Mouse (Mus musculus) neural tube, embryonic 11.5 days (tissue): ENCODE measurements at regions not wholly inside any gene's neighbourhood (a gene's known extent, or its start where the extent isn't known, plus 50 kb on each side); places are given as distances from the start of the nearest gene placed in this dataset.

Experiments used
- ATAC-seq: fragments of 200-750 bp; cut with Nextera tagmentation; 2 replicates; pipeline ENCODE4 v1.8.0; 2017; ENCODE audit warnings: moderate number of reproducible peaks, mild to moderate bottlenecking, moderate TSS enrichment, moderate library complexity; ENCODE audit not compliant: insufficient read depth, low FRiP score, low TSS enrichment
- DNase-seq: peaks from one replicate; pipeline ENCODE4 v3.0.0-alpha.2; 2015; ENCODE audit warnings: low spot score
- H3K27ac ChIP-seq: fragments of 300-500 bp; sonication (generic); 2 replicates; pipeline ENCODE4 v1.5.1; 2014; ENCODE audit warnings: low read depth, mild to moderate bottlenecking, low read length
- H3K27me3 ChIP-seq: fragments of 300-500 bp; sonication (generic); 2 replicates; pipeline ENCODE4 v1.6.1; 2014; ENCODE audit warnings: mild to moderate bottlenecking, low read length, mixed read lengths; ENCODE audit not compliant: control insufficient read depth, insufficient read depth
- H3K36me3 ChIP-seq: fragments of 300-500 bp; sonication (generic); 2 replicates; pipeline ENCODE4 v1.6.1; 2014; ENCODE audit warnings: mild to moderate bottlenecking, low read length, moderate library complexity, mixed read lengths; ENCODE audit not compliant: control insufficient read depth, insufficient read depth
- H3K4me1 ChIP-seq: fragments of 300-500 bp; sonication (generic); 2 replicates; pipeline ENCODE4 v1.6.1; 2014; ENCODE audit warnings: low read length, mixed read lengths; ENCODE audit not compliant: control insufficient read depth, insufficient read depth
- H3K4me2 ChIP-seq: fragments of 300-500 bp; sonication (generic); 2 replicates; pipeline ENCODE4 v1.6.1; 2014; ENCODE audit warnings: low read depth, mild to moderate bottlenecking, moderate library complexity
- H3K4me3 ChIP-seq: fragments of 300-500 bp; sonication (generic); 2 replicates; pipeline ENCODE4 v1.5.1; 2014; ENCODE audit warnings: low read depth, low read length
- H3K9ac ChIP-seq: fragments of 300-500 bp; sonication (generic); 2 replicates; pipeline ENCODE4 v1.6.1; 2014; ENCODE audit warnings: mild to moderate bottlenecking, low read length
- H3K9me3 ChIP-seq: fragments of 300-500 bp; sonication (generic); 2 replicates; pipeline ENCODE4 v1.6.1; 2016; ENCODE audit warnings: low read length; ENCODE audit not compliant: control insufficient read depth
- WGBS: fragments of 180-500 bp; shearing (Covaris S2); extraction: QIAGEN DNeasy Blood & Tissue Kit; methylation state at CpG from one replicate; pipeline ENCODE4 v1.1.7; 2014; 5-methylcytosine and 5-hydroxymethylcytosine counted together

- H3K4me2 ChIP-seq, result no peak overlapping the region
Observed at GRCm38 (mm10) chr6:37711766-37712165, 158.8 kb upstream of the Trim24 start.

GRCm38 (mm10) chr6:37713411-37713810 is 157.2 kb upstream of the Trim24 start:
- H3K36me3 ChIP-seq, result no peaks in the 10 kb centered on the region
- H3K27ac ChIP-seq, result no peak overlapping the region
- no peaks in the 10 kb centered on the region for H3K4me1 ChIP-seq
- no peaks in the 10 kb centered on the region for H3K9me3 ChIP-seq
- H3K4me3 ChIP-seq, result no peak overlapping the region
- ATAC-seq, result no peak
- no peak overlapping the region for H3K9ac ChIP-seq
- DNase-seq, result no peak
- no peaks in the 10 kb centered on the region for H3K27me3 ChIP-seq
- 90% methylated on average over 4 of the region's 4 CpGs for WGBS
- H3K4me2 ChIP-seq, result no peak overlapping the region

More at GRCm38 (mm10) chr6:37711766-37712165, 158.8 kb upstream of the Trim24 start:
- H3K4me3 ChIP-seq, result no peak overlapping the region
- no peaks in the 10 kb centered on the region for H3K36me3 ChIP-seq
- 77% methylated on average over 1 of the region's 1 CpGs for WGBS
- no peak for DNase-seq
- no peaks in the 10 kb centered on the region for H3K4me1 ChIP-seq
- H3K9me3 ChIP-seq, result no peaks in the 10 kb centered on the region
- H3K27ac ChIP-seq, result no peak overlapping the region
- H3K27me3 ChIP-seq, result no peaks in the 10 kb centered on the region
- no peak overlapping the region for H3K9ac ChIP-seq
- ATAC-seq, result no peak

GRCm38 (mm10) chr6:37714223-37714928 is 156.2 kb upstream of the Trim24 start:
- WGBS, result 26% methylated on average over 5 of the region's 6 CpGs
- no peak overlapping the region for H3K27ac ChIP-seq
- H3K36me3 ChIP-seq, result no peaks in the 10 kb centered on the region
- H3K9me3 ChIP-seq, result no peaks in the 10 kb centered on the region
- ATAC-seq (no peak), DNase-seq (no peak)
- H3K9ac ChIP-seq, result no peak overlapping the region
- H3K4me3 ChIP-seq, result no peak overlapping the region
- no peaks in the 10 kb centered on the region for H3K4me1 ChIP-seq
- no peak overlapping the region for H3K4me2 ChIP-seq
- H3K27me3 ChIP-seq, result no peaks in the 10 kb centered on the region

- Histone ChIP-seq H3K36me3 (no peaks in the 10 kb centered on the region), H3K4me1 (no peaks in the 10 kb centered on the region), H3K9ac (no peak overlapping the region), H3K4me3 (no peak overlapping the region), H3K27ac (no peak overlapping the region), H3K9me3 (no peaks in the 10 kb centered on the region), H3K4me2 (no peak overlapping the region), H3K27me3 (no peaks in the 10 kb centered on the region)
- 76% methylated on average over 1 of the region's 1 CpGs for WGBS
- no peak for ATAC-seq
- no peak for DNase-seq
Observed at GRCm38 (mm10) chr6:37721736-37722135, 148.9 kb upstream of the Trim24 start.

GRCm38 (mm10) chr6:37723337-37723736 is 147.3 kb upstream of the Trim24 start:
- H3K4me2 ChIP-seq, result no peak overlapping the region
- no peaks in the 10 kb centered on the region for H3K36me3 ChIP-seq
- no peak for DNase-seq
- no peaks in the 10 kb centered on the region for H3K9me3 ChIP-seq
- H3K4me3 ChIP-seq, result no peak overlapping the region
- WGBS, result 83% methylated on average over 4 of the region's 4 CpGs
- no peaks in the 10 kb centered on the region for H3K27me3 ChIP-seq
- no peak overlapping the region for H3K9ac ChIP-seq
- no peak for ATAC-seq
- H3K4me1 ChIP-seq, result no peaks in the 10 kb centered on the region
- H3K27ac ChIP-seq, result no peak overlapping the region

- H3K4me1 ChIP-seq, result no peaks in the 10 kb centered on the region
- no peaks in the 10 kb centered on the region for H3K27me3 ChIP-seq
- no peak overlapping the region for H3K9ac ChIP-seq
- no peaks in the 10 kb centered on the region for H3K36me3 ChIP-seq
- no peak overlapping the region for H3K4me2 ChIP-seq
- no peak for ATAC-seq
- no peaks in the 10 kb centered on the region for H3K9me3 ChIP-seq
- 80% methylated on average over 5 of the region's 5 CpGs for WGBS
- H3K4me3 ChIP-seq, result no peak overlapping the region
- H3K27ac ChIP-seq, result no peak overlapping the region
- no peak for DNase-seq
Observed at GRCm38 (mm10) chr6:37724240-37724639, 146.4 kb upstream of the Trim24 start.

GRCm38 (mm10) chr6:37728621-37729020 is 142.0 kb upstream of the Trim24 start:
- Histone ChIP-seq H3K4me1 (no peaks in the 10 kb centered on the region; the same call in 1 of the 2 replicates), H3K9ac (no peak overlapping the region), H3K9me3 (no peaks in the 10 kb centered on the region), H3K4me2 (no peak overlapping the region), H3K36me3 (no peaks in the 10 kb centered on the region), H3K27ac (no peak overlapping the region), H3K4me3 (no peak overlapping the region), H3K27me3 (no peaks in the 10 kb centered on the region)
- 84% methylated on average over 2 of the region's 2 CpGs for WGBS
- no peak for ATAC-seq
- no peak for DNase-seq

GRCm38 (mm10) chr6:37729165-37729564 is 141.4 kb upstream of the Trim24 start:
- Histone ChIP-seq H3K4me1 (no peaks in the 10 kb centered on the region; the same call in 1 of the 2 replicates), H3K27ac (no peak overlapping the region), H3K27me3 (no peaks in the 10 kb centered on the region), H3K9me3 (no peaks in the 10 kb centered on the region), H3K9ac (no peak overlapping the region), H3K36me3 (no peaks in the 10 kb centered on the region), H3K4me3 (no peak overlapping the region), H3K4me2 (no peak overlapping the region)
- WGBS, result 87% methylated on average over 2 of the region's 2 CpGs
- ATAC-seq, result no peak
- no peak for DNase-seq

- no peak for DNase-seq
- H3K27ac ChIP-seq, result no peak overlapping the region
- ATAC-seq, result no peak
Observed at GRCm38 (mm10) chr6:37730500-37731239, 139.9 kb upstream of the Trim24 start.

More at GRCm38 (mm10) chr6:37730500-37731239, 139.9 kb upstream of the Trim24 start:
- Histone ChIP-seq H3K4me3 (no peak overlapping the region), H3K9ac (no peak overlapping the region), H3K4me2 (no peak overlapping the region), H3K4me1 (no peaks in the 10 kb centered on the region; the same call in 1 of the 2 replicates), H3K27me3 (no peaks in the 10 kb centered on the region), H3K9me3 (no peaks in the 10 kb centered on the region), H3K36me3 (no peaks in the 10 kb centered on the region)
- 73% methylated on average over 8 of the region's 8 CpGs for WGBS
